Mouse (Mus musculus): Measurements from ENCODE around the gene Pakap. TPM values are rescaled to one million over a fixed set of nuclear protein-coding genes. Genes with fewer than 3 reads are reported as not detected.

Gene Pakap
- polyA plus RNA-seq, 1 experiment from 2014 or later, result 25.4 TPM

DNA sequence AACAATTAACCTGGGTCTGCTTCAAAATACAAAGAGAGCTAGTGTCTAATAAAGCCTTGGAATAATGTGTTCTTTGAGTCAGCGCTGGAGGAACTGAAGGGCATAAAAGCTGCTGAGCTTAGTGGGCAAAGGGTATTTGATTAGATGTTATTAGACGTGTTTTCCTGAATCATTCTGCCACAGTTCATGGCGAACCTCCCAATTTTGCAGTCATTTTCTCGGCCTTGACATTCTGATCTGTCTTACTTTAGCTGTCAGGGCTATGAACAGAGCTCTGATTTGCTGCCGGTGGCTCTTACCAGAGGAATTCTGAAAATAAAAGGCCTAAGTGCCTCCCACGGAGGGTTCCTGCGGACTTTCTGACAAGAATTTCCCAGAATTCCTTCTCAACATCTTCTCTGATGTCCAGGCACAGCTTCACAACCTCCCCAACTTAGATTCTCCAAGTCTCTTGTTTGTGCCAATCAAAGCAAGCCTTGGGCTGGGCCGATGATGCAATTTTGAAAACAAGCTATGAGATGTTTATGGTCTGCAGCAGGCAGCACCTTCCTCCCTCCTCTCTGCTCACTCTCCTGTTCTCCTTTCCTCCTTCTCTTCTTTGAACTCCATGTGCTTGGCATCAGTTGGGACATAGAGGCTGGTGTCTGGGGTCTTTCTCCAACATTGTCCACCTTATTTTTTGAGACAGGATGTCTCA is 171.0 kb downstream of the Pakap start:
- WGBS, result 28% methylated on average over 8 of the region's 8 CpGs
- Histone ChIP-seq H3K36me3 (ENCODE audit: control insufficient read depth, insufficient read depth, low read length) (no peaks in the 10 kb centered on the region), H3K4me2 (ENCODE audit: low read depth, low read length) (no peak overlapping the region), H3K9me3 (ENCODE audit: control insufficient read depth, low read length) (no peaks in the 10 kb centered on the region), H3K4me3 (ENCODE audit: low read depth, low read length) (no peak overlapping the region), H3K4me1 (ENCODE audit: control insufficient read depth, insufficient read depth, low read length) (no peaks in the 10 kb centered on the region; the same call in 1 of the 2 replicates), H3K9ac (ENCODE audit: low read depth, low read length) (no peak overlapping the region), H3K27ac (replicated peaks; ENCODE audit: low read depth, low read length) (no peak overlapping the region), H3K27me3 (replicated peaks; ENCODE audit: control insufficient read depth, insufficient read depth, low read length) (no peaks in the 10 kb centered on the region)
- DNase-seq (ENCODE audit: low spot score) (peak; percentile 14), ATAC-seq (ENCODE audit: low read depth) (no peak)

- DNase-seq (ENCODE audit: low spot score) (peak; percentile 53), ATAC-seq (ENCODE audit: low read depth) (no peak)
- Histone ChIP-seq H3K4me2 (ENCODE audit: low read depth, low read length) (no peak overlapping the region), H3K27ac (replicated peaks; ENCODE audit: low read depth, low read length) (no peak overlapping the region), H3K9ac (ENCODE audit: low read depth, low read length) (no peak overlapping the region), H3K9me3 (ENCODE audit: control insufficient read depth, low read length) (no peaks in the 10 kb centered on the region), H3K27me3 (replicated peaks; ENCODE audit: control insufficient read depth, insufficient read depth, low read length) (no peaks in the 10 kb centered on the region), H3K4me1 (ENCODE audit: control insufficient read depth, insufficient read depth, low read length) (no peaks in the 10 kb centered on the region; the same call in 1 of the 2 replicates), H3K4me3 (ENCODE audit: low read depth, low read length) (no peak overlapping the region), H3K36me3 (ENCODE audit: control insufficient read depth, insufficient read depth, low read length) (no peaks in the 10 kb centered on the region)
- 55% methylated on average over 11 of the region's 11 CpGs for WGBS
Observed at GRCm38 (mm10) chr4:57743325-57743929, 175.4 kb downstream of the Pakap start.

DNA sequence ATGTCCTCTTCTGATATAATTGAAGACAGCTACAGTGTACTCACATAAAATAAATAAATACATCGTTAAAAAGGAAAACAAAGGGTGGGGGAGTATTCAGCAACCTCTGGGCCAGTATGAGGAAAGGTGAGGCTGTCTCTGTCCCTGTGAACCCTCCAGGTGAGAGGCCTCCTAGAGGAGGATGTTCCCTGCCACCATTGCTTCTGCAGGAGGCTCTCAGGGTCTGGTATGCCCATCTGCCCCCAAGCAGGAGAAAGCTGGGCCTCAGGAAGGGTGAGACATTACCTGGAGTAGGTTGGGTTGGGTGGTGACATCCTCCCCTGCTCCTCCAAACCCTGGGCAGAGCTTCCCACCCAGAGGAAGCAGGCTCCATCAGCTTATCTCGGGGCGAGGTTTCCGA is 182.7 kb downstream of the Pakap start:
- Histone ChIP-seq H3K4me2 (ENCODE audit: low read depth, low read length) (no peak overlapping the region), H3K4me1 (ENCODE audit: control insufficient read depth, insufficient read depth, low read length) (no peaks in the 10 kb centered on the region), H3K27ac (replicated peaks; ENCODE audit: low read depth, low read length) (no peak overlapping the region), H3K9ac (ENCODE audit: low read depth, low read length) (no peak overlapping the region), H3K4me3 (ENCODE audit: low read depth, low read length) (no peak overlapping the region), H3K27me3 (replicated peaks; ENCODE audit: control insufficient read depth, insufficient read depth, low read length) (no peaks in the 10 kb centered on the region), H3K36me3 (ENCODE audit: control insufficient read depth, insufficient read depth, low read length) (no peaks in the 10 kb centered on the region), H3K9me3 (ENCODE audit: control insufficient read depth, low read length) (no peaks in the 10 kb centered on the region)
- ATAC-seq (ENCODE audit: low read depth) (no peak), DNase-seq (ENCODE audit: low spot score) (no peak)
- 75% methylated on average over 4 of the region's 4 CpGs for WGBS

GRCm38 (mm10) chr4:57751054-57751453 is 183.1 kb downstream of the Pakap start:
- Histone ChIP-seq H3K27ac (replicated peaks; ENCODE audit: low read depth, low read length) (no peak overlapping the region), H3K9me3 (ENCODE audit: control insufficient read depth, low read length) (no peaks in the 10 kb centered on the region), H3K4me1 (ENCODE audit: control insufficient read depth, insufficient read depth, low read length) (no peaks in the 10 kb centered on the region), H3K9ac (ENCODE audit: low read depth, low read length) (no peak overlapping the region), H3K4me3 (ENCODE audit: low read depth, low read length) (no peak overlapping the region), H3K4me2 (ENCODE audit: low read depth, low read length) (no peak overlapping the region), H3K27me3 (replicated peaks; ENCODE audit: control insufficient read depth, insufficient read depth, low read length) (no peaks in the 10 kb centered on the region), H3K36me3 (ENCODE audit: control insufficient read depth, insufficient read depth, low read length) (no peaks in the 10 kb centered on the region)
- DNase-seq (ENCODE audit: low spot score), result no peak
- peak; percentile 44; the same call in 1 of the 2 replicates for ATAC-seq (ENCODE audit: low read depth)
- WGBS, result 66% methylated on average over 4 of the region's 4 CpGs

GRCm38 (mm10) chr4:57751566-57751965 is 183.6 kb downstream of the Pakap start:
- WGBS, result 92% methylated on average over 11 of the region's 11 CpGs
- no peak for DNase-seq (ENCODE audit: low spot score)

DNA sequence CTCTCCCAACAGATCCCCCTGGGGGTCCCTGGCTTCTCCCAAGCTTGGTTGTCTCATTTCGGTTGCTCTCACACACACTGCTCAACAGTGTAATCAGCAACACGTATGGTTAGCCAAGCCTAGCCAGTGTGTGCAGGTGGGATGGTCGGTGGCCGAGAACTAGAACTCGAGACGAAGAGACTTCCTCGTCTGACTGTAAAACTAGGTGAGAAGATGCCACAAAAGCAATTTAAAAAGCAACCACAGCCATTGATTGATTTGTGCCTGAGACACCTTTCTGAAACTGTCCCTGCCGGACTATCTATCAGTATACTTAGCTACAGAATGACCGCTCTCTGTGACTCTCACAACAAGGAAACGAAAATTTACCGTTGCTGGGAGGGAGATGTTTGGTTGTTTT is 187.1 kb downstream of the Pakap start:
- DNase-seq (ENCODE audit: low spot score) (no peak), ATAC-seq (ENCODE audit: low read depth) (no peak)
- H3K4me1 ChIP-seq (ENCODE audit: control insufficient read depth, insufficient read depth, low read length), result peaks cover 4% of the 10 kb centered on the region; the same call in 1 of the 2 replicates
- no peaks in the 10 kb centered on the region for H3K36me3 ChIP-seq (ENCODE audit: control insufficient read depth, insufficient read depth, low read length)
- H3K27me3 ChIP-seq (replicated peaks; ENCODE audit: control insufficient read depth, insufficient read depth, low read length), result no peaks in the 10 kb centered on the region
- no peak overlapping the region for H3K9ac ChIP-seq (ENCODE audit: low read depth, low read length)
- 93% methylated on average over 11 of the region's 11 CpGs for WGBS
- no peak overlapping the region for H3K27ac ChIP-seq (replicated peaks; ENCODE audit: low read depth, low read length)
- H3K4me2 ChIP-seq (ENCODE audit: low read depth, low read length), result no peak overlapping the region
- H3K9me3 ChIP-seq (ENCODE audit: control insufficient read depth, low read length), result no peaks in the 10 kb centered on the region
- H3K4me3 ChIP-seq (ENCODE audit: low read depth, low read length), result no peak overlapping the region

More at GRCm38 (mm10) chr4:57751566-57751965, 183.6 kb downstream of the Pakap start:
- Histone ChIP-seq H3K27me3 (replicated peaks; ENCODE audit: control insufficient read depth, insufficient read depth, low read length) (no peaks in the 10 kb centered on the region), H3K4me1 (ENCODE audit: control insufficient read depth, insufficient read depth, low read length) (no peaks in the 10 kb centered on the region), H3K27ac (replicated peaks; ENCODE audit: low read depth, low read length) (no peak overlapping the region), H3K9me3 (ENCODE audit: control insufficient read depth, low read length) (no peaks in the 10 kb centered on the region), H3K9ac (ENCODE audit: low read depth, low read length) (no peak overlapping the region), H3K36me3 (ENCODE audit: control insufficient read depth, insufficient read depth, low read length) (no peaks in the 10 kb centered on the region), H3K4me2 (ENCODE audit: low read depth, low read length) (no peak overlapping the region), H3K4me3 (ENCODE audit: low read depth, low read length) (no peak overlapping the region)
- no peak for ATAC-seq (ENCODE audit: low read depth)

GRCm38 (mm10) chr4:57757997-57758396 is 190.0 kb downstream of the Pakap start:
- Histone ChIP-seq H3K27ac (replicated peaks; ENCODE audit: low read depth, low read length) (no peak overlapping the region; the same call in 1 of the 2 replicates), H3K4me2 (ENCODE audit: low read depth, low read length) (no peak overlapping the region), H3K4me3 (ENCODE audit: low read depth, low read length) (no peak overlapping the region), H3K9ac (ENCODE audit: low read depth, low read length) (no peak overlapping the region), H3K36me3 (ENCODE audit: control insufficient read depth, insufficient read depth, low read length) (no peaks in the 10 kb centered on the region), H3K9me3 (ENCODE audit: control insufficient read depth, low read length) (no peaks in the 10 kb centered on the region), H3K4me1 (ENCODE audit: control insufficient read depth, insufficient read depth, low read length) (peaks cover 4% of the 10 kb centered on the region; the same call in 1 of the 2 replicates), H3K27me3 (replicated peaks; ENCODE audit: control insufficient read depth, insufficient read depth, low read length) (no peaks in the 10 kb centered on the region)
- peak; percentile 48 for DNase-seq (ENCODE audit: low spot score)
- ATAC-seq (ENCODE audit: low read depth), result no peak
- 31% methylated on average over 11 of the region's 11 CpGs for WGBS

DNA sequence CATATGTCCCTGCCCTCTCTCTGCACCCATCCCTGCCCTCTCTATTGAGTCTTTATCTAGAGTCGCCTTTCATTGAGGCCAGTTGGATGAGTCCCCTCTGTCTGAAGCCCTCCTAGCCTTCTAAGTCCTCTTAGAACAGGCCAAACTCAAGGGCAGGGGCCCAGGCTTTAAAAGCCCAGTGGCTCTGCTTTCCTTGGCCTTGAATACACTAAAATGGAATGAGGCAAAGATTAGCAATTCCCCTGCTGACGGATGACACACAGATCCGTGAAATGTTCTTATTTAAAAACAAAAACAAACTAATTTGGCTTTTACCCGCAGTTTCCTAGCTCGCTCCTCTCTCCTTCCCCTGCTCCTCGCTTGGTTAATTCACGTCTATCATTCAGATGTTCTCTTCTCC is 194.4 kb downstream of the Pakap start:
- no peak overlapping the region for H3K27ac ChIP-seq (replicated peaks; ENCODE audit: low read depth, low read length)

GRCm38 (mm10) chr4:57764392-57764791 is 196.4 kb downstream of the Pakap start:
- peak; percentile 74 for ATAC-seq (ENCODE audit: low read depth)
- no peak overlapping the region for H3K4me2 ChIP-seq (ENCODE audit: low read depth, low read length)
- no peaks in the 10 kb centered on the region for H3K36me3 ChIP-seq (ENCODE audit: control insufficient read depth, insufficient read depth, low read length)
- 12% methylated on average over 1 of the region's 1 CpGs for WGBS
- H3K27ac ChIP-seq (replicated peaks; ENCODE audit: low read depth, low read length), result peak overlapping the region; percentile 70
- no peaks in the 10 kb centered on the region for H3K27me3 ChIP-seq (replicated peaks; ENCODE audit: control insufficient read depth, insufficient read depth, low read length)
- H3K9me3 ChIP-seq (ENCODE audit: control insufficient read depth, low read length), result no peaks in the 10 kb centered on the region
- H3K4me1 ChIP-seq (ENCODE audit: control insufficient read depth, insufficient read depth, low read length), result peaks cover 17% of the 10 kb centered on the region
- H3K4me3 ChIP-seq (ENCODE audit: low read depth, low read length), result no peak overlapping the region
- no peak overlapping the region for H3K9ac ChIP-seq (ENCODE audit: low read depth, low read length)
- DNase-seq (ENCODE audit: low spot score), result peak; percentile 96

More for the DNA sequence above, 194.4 kb downstream of the Pakap start:
- Histone ChIP-seq H3K9me3 (ENCODE audit: control insufficient read depth, low read length) (no peaks in the 10 kb centered on the region), H3K36me3 (ENCODE audit: control insufficient read depth, insufficient read depth, low read length) (no peaks in the 10 kb centered on the region), H3K4me2 (ENCODE audit: low read depth, low read length) (no peak overlapping the region), H3K4me1 (ENCODE audit: control insufficient read depth, insufficient read depth, low read length) (peaks cover 17% of the 10 kb centered on the region), H3K27me3 (replicated peaks; ENCODE audit: control insufficient read depth, insufficient read depth, low read length) (no peaks in the 10 kb centered on the region), H3K4me3 (ENCODE audit: low read depth, low read length) (no peak overlapping the region), H3K9ac (ENCODE audit: low read depth, low read length) (no peak overlapping the region)
- DNase-seq (ENCODE audit: low spot score) (no peak), ATAC-seq (ENCODE audit: low read depth) (no peak)
- 58% methylated on average over 7 of the region's 7 CpGs for WGBS
